Mouse (Mus musculus) heart, postnatal 25 days (tissue): Measurements from ENCODE around the gene Suclg2. TPM values are rescaled to one million over a fixed set of nuclear protein-coding genes. Genes with fewer than 3 reads are reported as not detected.

Experiments
- DNase-seq: peaks from one replicate; pipeline ENCODE4 v3.0.0; 2022; ENCODE audit warnings: low spot score
- intact Hi-C: fragments of 180-260 bp; cut with DNase I; formaldehyde crosslinking; loops from one replicate; pipeline ENCODE4 v1.15.1; 2025
- total RNA-seq, 2 experiments: library from RNA; stranded (reverse); gene quantifications; 2 replicates each; pipeline ENCODE4 v1.2.3; 2021

The Suclg2 gene
- total RNA-seq, 2 experiments from 2014 or later: 124 to 133 TPM

DNA sequence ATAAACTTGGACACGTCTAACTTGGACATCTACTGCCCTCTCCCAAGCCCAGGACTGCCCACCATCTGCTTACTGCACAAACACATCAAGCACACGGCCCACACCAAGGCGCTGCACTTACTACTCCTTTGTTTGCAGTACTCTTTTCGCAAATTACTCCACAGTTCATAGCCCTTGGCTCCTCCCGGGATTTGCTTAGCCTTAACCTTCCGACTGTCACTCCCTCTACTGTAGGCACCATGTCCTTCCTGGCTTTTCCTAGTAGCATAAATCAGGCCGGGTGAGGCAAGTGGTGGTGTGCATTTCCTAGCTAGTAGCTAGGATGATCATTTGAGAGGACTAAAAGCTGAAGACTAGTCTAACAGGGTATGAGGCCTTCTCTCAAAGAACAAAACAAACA, 16.8 kb downstream of the Suclg2 start:
- no peak for DNase-seq
- intact Hi-C loops: no loop called here

DNA sequence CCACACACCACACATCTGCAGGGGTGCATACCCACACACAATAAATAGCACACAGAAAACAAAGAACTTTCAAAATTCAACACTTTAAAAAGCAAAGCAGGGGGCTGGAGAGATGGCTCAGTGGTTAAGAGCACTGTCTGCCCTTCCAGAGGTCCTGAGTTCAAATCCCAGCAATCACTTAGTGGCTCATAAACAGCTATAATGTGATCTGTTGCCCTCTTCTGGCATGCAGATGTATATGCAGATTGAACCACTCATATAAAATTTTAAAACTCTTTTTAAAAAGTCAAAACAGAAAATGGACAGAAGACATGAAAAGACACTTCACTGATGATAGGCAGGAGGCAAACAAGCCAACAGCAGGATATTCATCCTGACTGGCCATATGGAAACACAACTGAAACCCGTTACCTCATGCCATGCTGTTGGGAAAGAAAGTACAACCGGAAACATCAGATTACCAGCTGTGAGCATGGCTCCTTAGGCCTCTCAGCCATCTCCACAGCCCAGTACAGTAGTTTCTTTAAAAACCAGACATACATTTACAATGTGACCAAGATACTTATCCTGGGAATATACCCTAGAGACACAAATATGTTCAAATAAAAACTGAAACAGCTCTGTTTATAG, 17.5 kb downstream of the Suclg2 start:
- intact Hi-C loops: no loop called here
- DNase-seq: no peak

DNA sequence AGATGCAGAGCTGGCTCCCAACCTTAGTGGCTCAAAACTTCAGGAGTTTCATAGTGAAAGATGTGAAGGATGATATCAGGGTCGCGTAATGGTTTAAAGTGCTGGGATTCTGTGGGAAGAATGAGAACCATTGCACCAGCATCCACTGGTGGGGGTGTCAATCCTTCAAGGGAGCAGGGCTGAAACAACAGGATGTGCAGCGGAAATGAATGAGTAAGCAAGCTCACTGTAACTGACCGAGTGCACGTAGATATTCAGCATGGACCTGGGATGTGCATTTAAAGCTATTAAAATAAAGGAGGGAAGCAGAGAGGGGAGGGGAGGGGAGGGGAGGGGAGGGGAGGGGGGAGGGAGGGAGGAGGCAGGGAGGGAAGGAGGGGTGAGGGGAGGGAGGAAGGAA, 18.4 kb downstream of the Suclg2 start:
- DNase-seq: no peak
- intact Hi-C loops: no loop called here

DNA sequence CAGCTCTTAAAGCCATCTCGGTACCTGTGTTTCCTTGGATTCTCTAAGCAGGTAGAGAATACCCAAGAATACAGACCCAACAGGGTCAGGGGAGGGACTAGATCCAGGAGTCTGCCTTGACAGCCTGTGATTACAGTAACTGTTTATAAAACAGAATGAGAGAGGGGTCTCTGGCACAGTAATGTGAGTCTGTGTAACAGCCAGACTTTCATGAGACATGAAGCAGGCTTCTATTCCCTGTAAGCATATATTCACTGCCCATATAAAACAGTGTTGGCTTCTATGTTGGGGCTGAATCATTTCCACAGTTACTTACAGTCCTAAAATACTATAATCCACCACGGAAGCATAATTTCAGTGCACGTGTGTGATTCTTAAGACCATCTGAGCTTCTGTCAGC, 19.3 kb downstream of the Suclg2 start:
- DNase-seq: no peak
- intact Hi-C loops: no loop called here

DNA sequence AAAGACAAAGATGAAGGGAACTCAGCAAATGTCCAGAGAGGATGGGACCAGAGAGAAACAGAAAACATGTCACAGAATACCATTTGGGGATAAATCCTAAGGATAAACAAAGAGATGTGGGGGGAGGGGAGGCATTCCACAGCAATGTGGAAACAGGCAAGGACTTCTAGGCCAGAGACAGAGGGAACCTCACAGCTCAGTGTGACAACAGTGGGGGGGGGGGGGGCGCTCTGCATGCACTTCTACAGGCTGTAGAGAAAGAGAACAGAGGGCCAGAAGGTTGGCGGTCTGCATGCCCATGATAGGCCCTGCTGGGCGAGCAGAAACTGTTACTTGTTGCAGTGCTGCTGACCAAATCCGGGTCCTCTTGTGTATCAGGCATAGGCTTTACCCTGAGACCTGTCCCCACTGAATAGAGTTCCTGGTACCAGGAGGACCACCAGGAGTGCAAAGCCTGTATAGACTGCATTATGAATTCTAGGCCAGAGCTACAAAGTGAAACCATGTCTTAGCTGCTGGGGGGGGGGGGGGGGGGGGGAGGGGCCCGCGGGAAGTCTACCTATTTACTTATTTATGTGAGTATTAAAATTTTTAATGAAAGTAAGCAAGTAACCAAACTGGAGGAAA, 20.0 kb downstream of the Suclg2 start:
- DNase-seq: no peak
- intact Hi-C loops: no loop called here

DNA sequence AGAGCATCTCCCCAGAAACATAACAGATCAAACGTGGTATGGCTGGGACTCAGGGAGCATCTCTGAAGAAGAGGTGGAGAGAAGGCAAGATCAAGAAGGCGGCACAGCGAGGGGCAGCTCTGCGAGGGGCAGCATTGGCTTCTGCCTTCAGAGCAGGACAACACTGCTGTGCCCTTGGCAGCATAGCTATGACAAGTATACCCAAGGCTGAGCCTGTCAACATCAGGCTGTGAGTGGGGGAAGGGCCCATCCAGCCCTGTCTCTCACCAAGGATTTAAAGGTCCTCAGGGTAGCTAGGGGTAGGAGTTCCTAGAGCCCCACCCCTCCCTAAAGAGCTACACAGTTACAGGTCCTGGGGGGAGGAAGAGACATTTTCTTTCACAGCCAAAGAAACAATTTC, 23.7 kb downstream of the Suclg2 start:
- no peak for DNase-seq
- intact Hi-C loops: no loop called here

DNA sequence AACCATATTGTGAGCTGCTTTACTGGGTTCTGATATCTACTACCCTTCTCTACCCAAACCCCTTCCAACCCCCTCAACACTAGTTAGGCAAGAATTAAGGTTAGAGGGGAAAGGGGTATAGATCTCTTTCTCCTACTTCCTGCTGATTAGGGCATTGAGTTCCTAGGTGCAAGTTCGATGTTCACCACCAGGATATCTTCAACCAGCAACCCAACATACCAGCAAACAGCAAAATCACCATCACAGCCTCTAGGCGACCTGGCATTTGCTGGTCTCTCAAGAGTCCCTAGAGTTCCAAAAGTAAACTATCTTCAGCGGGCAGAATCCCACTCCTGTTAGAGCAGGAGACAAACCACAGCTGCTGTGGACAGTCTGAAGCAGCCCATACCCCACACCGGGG, 33.4 kb downstream of the Suclg2 start:
- intact Hi-C loops: no loop called here
- no peak for DNase-seq

DNA sequence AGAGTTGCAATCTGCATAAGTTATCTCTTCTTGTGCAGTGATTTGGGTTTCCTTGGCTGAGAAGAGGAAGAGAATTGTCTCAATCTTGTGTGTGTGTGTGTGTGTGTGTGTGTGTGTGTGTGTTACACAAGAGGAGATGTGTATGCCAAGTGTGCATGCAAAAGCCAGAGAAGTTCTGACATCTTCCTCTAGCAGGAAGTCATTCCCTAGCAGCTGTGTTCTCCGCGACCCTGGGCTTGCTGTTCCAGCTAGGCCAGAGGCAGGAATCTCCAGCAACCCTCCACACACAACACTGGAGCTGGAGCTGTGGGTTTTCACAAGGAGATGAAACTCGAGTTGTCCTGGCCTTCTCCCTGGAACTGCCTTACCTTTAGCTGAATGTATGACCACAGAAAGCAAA, 38.9 kb downstream of the Suclg2 start:
- no peak for DNase-seq
- intact Hi-C loops: no loop called here

DNA sequence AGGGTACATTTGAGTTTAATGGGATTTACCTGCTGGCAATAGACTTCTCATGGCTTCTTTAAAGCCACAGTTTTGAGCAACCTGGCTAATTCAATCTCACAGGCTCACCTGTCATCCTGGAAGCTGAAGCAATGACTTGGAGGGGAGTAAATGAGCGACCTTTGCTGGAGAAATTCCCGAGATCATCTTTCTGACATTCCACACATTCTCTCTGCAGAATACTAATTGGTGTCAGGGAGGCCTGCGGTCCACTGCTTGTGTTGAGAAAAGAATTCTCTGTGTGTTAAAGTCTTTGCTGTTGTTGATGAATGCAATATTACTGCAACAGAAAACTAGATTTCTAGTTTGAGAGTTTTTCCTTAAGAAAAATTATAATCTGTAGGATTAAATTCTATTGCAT, 39.3 kb downstream of the Suclg2 start:
- no peak for DNase-seq
- intact Hi-C loops: no loop called here

DNA sequence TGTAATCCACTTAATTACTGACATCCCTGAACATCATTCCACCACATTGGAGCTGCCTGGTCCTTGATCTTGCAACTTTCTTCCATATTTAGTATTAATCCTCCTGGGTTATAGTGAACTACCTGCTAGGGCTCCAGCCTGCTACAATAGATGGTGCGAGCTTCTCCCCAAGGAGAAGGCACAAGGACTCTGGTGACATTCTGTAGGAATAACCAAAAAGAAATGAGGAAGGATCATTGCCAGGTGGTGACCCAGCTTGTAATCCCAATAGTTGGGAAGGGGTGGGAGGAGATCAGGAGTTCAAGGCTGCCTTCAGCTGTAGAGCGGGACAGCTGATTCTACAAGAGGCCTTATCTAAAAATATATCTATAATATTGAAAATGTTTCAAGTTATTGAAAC, 41.6 kb downstream of the Suclg2 start:
- intact Hi-C loops: no loop called here

DNA sequence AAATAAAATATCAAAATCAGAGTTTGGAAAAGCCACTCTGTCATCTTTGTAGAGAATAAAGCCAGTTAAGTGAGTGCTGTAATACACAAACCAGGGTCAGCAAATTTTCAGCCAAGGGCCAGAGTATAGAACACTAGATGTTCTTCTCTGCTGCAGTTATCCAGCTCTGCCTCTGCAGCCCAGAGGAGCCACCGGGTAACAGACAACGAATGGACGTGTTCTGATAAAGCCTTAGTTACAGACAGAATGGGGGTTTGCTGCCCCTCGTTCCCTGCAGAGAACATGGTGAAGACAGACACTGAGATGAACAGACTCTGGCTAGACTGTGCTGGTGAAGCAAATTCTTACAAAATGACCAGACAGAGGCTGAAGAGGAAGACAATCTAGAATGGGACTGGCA, 42.2 kb downstream of the Suclg2 start:
- intact Hi-C loops: no loop called here
- DNase-seq: no peak

More for the DNA sequence above, 41.6 kb downstream of the Suclg2 start:
- no peak for DNase-seq

DNA sequence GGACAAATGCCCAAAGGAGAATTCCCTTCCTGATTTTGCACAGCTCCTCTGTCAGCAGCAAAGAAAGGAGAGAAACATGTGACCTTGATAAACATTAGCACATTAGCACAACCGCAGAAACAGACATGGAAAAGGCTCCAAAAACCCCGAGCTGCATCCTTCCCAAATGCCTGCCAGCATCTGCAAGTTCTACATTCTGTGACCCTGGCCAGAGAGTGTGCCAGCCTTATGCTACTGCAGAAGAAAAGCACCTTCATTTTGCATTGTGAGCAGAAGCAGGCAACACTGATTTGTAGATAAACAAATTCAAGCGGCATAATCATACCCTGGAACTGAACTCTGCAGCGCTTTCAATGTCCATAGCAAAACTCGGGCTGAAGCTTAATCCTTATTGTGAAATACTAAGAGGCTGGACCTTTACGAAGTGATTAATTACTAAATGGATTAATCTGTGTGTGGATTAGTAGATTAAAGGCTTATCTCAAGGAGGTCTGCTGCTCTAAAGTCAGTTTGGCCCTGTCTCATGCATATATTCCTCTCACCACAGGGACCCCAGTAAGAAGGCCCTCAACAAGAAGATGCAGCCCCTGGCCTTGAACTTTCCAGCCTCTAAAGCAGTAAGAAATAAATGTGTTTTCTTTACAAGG, 43.4 kb downstream of the Suclg2 start:
- no peak for DNase-seq
- intact Hi-C loops: no loop called here

DNA sequence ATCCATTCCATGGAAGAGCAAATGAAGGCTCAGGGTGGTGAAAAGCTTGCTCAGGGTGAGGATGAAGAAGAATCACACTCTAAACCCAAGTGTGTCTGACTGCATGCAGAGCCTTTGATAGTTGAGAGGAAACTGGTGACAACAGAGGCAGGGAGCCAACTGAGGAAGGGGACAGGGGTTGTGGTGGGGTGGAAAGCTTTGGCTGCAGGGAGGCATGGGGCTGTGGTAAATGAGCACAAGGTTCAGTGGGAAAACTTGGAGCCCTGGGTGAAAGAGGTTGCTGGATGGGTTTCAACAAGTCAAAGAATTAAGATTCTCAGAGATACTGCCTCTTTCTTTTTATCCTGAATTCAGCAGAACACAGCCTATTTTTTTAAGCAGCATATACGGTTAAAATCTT, 43.9 kb downstream of the Suclg2 start:
- no peak for DNase-seq
- intact Hi-C loops: no loop called here

DNA sequence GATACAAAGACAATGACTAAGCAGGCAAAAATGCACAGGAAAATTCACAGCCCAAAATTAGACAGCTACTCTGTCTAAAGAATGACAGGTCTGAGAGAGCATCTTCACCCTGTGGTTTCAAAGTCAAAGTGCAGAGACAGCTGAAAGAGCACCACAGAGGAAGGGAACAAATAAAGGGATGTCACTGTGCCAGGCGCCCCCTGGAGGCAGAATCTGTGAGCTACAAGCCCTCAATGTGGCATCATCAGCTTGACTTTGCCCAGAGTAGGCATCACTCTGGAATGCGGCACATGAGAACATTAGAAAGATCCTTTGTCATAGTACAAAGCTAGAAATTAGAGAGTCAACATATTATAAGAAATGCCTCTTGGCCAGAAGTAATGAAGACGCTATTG, 49.3 kb downstream of the Suclg2 start:
- intact Hi-C loops: no loop called here
- no peak for DNase-seq

DNA sequence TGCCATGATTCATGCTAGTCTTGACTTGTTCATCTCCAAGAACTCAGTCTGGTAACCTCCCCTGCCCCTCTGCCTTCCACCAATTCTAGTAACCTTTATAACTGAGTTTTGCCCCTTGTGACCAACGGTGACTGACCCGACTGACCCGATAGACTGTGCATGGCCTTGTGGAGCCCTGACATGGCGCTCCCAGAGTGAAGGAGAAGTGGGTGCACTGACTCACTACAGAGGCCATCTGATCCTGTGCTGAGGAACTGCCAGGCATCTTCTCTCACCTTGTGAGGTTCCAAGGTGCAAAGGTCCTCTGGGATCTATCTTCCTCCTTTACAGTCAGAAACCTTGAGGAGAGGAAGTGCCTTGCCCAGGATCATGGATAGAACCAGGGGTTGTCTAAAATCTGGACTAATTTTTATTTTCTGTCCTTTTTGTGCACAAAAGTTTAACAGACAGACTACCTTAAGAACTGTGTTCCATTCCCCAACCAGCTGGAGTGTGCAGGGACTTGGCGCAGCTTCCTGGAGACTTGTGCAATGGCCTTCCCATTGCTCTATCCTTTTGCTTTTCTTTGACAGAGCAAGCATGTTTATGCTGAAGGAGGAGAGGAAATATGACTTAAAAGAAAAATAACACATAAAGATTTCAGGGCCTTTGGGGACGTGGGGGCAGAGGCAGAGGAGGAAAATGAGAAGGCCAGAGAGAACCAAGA, 49.8 kb downstream of the Suclg2 start:
- DNase-seq: no peak
- intact Hi-C loops: no loop called here

DNA sequence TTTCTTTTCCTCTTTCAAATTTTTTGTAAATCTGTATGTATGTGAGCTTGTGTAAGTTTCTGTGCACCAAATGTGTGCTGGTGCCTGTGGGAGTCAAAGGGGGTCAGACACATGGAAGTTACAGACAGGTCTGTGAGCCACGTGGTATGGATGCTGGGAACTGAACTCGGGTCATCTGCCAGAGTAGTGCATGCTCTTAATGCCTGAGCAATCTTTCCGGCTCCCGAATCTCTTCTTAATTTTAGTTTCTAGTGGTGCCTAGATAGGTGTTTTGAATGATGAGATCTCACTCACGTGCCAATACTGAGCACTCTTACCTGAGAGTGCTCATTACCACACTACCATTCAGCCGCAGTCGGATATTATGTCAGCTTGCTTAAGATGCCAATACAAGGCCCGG, 60.9 kb downstream of the Suclg2 start:
- intact Hi-C loops: no loop called here
- DNase-seq: no peak

DNA sequence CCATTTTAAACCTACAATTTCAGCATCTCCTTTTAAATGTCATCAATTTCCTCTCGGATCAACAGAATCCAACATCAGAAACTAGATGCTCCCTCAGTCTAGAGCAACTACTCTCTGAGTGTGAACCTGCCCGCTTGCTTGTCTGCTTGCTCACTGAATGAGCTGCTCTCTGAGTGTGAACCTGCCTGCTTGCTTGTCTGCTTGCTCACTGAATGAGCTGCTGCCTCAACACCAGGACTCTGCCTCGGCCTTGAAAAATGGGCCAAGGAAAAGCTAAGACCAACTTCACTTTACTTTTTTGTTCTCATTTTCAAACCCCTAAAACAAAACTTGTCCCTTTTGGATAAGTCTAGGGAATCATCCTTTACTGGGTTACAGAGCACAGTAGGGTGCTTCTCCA, 64.9 kb downstream of the Suclg2 start:
- no peak for DNase-seq
- intact Hi-C loops: no loop called here

DNA sequence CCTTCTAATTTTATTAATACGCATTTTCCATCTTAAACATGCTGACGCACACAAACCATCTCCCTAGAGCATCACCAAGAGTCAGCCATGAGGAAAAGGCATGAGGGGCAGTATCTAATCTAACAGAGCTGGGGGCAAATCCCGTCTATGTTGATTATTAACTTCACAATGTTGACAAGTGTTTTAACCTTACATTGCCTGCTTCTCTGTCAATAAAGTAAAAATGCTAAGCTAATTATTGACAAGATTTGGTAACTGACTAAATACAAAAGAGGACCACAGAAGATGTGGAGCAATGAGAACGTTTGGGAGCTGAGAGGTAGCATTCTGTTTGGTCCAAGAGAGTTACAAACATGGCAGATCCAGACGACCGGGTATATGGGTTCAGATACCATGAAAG, 65.8 kb downstream of the Suclg2 start:
- no peak for DNase-seq
- intact Hi-C loops: no loop called here

DNA sequence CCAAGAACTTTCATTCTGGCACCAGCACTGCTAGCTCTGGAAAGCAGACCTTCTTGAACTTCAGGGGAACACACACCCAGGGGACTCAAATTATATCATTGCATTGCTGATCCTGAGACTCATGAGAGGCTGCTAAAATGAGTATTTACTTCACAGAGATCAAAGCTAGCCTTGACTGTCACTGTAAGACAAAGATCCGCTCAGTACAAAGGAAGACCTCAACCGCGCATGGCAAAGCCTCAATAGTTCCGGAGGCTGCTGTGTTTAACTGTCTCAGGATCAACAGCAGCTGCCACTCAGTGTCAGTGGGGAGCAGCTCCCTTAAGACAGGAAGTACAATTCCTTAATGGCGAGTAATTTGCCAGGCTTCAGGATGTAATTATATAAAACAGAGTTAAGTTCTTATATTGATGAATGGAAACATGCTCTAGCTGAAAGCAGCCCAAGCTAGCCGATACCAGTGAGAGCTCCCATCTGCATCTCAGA, 67.2 kb downstream of the Suclg2 start:
- DNase-seq: no peak
- intact Hi-C loops: no loop called here

DNA sequence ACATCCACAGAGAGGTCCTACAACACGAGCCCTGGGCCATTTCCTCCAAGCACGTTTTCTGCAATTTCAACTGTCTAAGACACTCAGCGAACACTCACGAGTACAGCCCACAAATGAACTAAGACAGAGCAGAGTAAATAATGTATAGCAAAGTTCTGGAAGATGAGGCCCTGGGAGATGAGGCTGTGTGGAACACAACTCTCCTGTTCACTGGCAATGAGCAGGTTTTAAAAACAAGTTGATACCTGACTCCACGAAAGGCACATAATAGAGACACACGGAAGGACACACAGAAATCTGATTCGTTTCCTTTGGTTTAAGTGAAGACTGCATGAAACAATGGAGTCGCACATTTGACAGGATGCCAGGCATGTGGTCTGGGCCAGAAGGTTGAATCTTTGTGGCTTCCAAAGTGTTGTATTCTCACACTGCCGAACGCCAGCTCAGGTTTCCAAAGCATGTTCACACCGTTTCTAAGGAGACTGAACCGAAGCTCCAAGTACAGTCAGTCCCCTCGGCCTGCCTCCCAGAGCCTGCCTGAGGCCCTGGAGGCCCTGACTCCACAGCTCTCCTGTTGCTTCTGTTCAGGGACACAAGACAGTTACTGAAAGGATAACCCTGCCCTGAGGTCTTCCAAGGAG, 68.4 kb downstream of the Suclg2 start:
- intact Hi-C loops: no loop called here
- no peak for DNase-seq
